Mouse (Mus musculus): ENCODE data around the gene Fcer2a. TPM values are rescaled to one million over a fixed set of nuclear protein-coding genes. Genes with fewer than 3 reads are reported as not detected.

Gene Fcer2a
- total and polyA plus RNA-seq, 3 experiments: 0.29 to 0.98 (median 0.32) TPM

DNA sequence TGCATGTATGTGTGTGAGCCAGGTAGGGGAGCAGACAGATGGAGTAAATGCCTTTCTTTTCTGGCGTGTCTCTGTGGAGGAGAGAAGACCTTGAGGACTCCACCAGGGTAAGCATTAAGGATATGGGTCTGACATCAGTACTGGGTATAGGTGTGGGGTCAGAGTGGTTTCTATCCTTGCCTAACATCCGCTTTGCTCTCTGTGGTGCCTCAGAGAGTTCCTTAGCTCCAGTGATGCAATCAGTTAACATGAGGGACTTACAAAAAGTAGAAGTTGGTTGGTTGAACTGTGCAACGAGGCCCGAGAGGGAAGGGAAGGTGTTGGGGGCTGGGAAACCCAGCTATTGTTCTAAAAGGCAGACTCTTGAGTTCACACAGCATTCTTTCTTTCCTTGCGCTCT, 29.6 kb downstream of the Fcer2a start:
- intact Hi-C loops (cut with DNase I): no loop called here
- Histone ChIP-seq H3K9ac (ENCODE audit: low read depth, low read length) (no peak overlapping the region), H3K4me3 (no peak overlapping the region), H3K4me1 (ENCODE audit: control insufficient read depth, insufficient read depth, low read length) (no peaks in the 10 kb centered on the region), H3K27me3 (ENCODE audit: control insufficient read depth, insufficient read depth, low read length) (no peaks in the 10 kb centered on the region), H3K79me2 (replicated peaks; ENCODE audit: control insufficient read depth, insufficient read depth, low read length) (no peaks in the 10 kb centered on the region), H3K27ac (no peak overlapping the region), H3K36me3 (ENCODE audit: control insufficient read depth, insufficient read depth, low read length) (no peaks in the 10 kb centered on the region)
- no peak for TF ChIP-seq CTCF (IDR thresholded peaks at IDR 0.05)
- no peak for TF ChIP-seq POLR2A (IDR thresholded peaks at IDR 0.05; ENCODE audit: insufficient read depth, low read depth, low read length)
- no peak for TF ChIP-seq EP300 (IDR thresholded peaks at IDR 0.05; ENCODE audit: insufficient read depth, low read depth, low read length)
- WGBS: 52% methylated on average over 5 of the region's 5 CpGs
- no peak for DNase-seq

DNA sequence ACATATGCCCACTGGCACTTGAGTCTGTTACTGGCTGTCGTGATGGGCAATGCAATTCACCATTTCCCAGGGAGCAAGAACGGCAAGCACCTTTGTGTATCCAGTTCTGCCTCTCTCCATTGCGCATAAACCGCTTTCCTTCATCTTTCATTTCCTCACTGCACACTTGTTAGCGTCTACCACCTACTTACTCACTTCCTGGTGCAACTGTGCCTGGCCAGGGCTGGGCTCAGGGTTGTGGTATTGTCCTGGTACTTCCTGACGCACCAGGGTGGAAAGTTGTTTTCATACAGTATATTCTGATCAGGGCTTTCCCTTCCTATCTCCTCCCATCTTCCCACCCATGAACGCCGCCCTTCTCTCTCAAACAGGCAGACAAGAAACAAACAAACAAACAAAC, 33.1 kb downstream of the Fcer2a start:
- intact Hi-C loops (cut with DNase I): no loop called here
- 52% methylated on average over 8 of the region's 8 CpGs for WGBS
- no peaks in the 10 kb centered on the region for H3K36me3 ChIP-seq (ENCODE audit: control insufficient read depth, insufficient read depth, low read length)
- DNase-seq: no peak
- TF ChIP-seq POLR2A (IDR thresholded peaks at IDR 0.05; ENCODE audit: insufficient read depth, low read depth, low read length) (no peak), CTCF (IDR thresholded peaks at IDR 0.05) (no peak), EP300 (IDR thresholded peaks at IDR 0.05; ENCODE audit: insufficient read depth, low read depth, low read length) (no peak)
- no peak overlapping the region for H3K27ac ChIP-seq
- H3K4me3 ChIP-seq: no peak overlapping the region
- no peaks in the 10 kb centered on the region for H3K4me1 ChIP-seq (ENCODE audit: control insufficient read depth, insufficient read depth, low read length)
- H3K27me3 ChIP-seq (ENCODE audit: control insufficient read depth, insufficient read depth, low read length): no peaks in the 10 kb centered on the region
- no peaks in the 10 kb centered on the region for H3K79me2 ChIP-seq (replicated peaks; ENCODE audit: control insufficient read depth, insufficient read depth, low read length)
- H3K9ac ChIP-seq (ENCODE audit: low read depth, low read length): no peak overlapping the region

DNA sequence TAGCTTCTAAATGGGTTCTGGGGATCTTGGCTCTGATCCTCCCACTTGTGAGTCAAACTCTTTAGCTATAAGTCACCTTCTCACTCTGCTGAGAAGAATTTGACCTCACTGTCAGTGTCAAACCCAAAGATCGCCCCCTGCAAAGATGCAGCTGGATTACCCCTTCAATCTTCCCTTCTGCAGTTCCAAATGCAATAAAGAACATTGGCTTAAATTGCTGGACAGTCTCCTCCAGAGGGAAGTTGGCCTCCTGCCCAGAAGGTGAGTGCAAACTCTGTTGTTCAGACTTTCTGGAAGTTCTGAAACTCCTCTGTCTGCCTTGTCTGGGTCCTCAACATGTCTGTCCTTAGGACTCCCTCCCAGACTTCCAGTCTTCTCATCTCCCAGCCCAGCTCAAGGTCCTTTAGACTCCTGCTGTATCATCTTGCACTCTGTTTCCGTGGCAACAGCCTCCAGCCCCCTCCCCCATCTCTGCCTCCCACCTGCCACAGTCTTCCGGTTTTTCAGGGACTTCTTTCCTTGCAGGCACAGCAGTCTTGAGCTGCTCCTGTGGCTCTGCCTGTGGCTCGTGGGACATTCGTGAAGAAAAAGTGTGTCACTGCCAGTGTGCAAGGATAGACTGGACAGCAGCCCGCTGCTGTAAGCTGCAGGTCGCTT, 37.1 kb downstream of the Fcer2a start:
- no peak overlapping the region for H3K9ac ChIP-seq (ENCODE audit: low read depth, low read length)
- H3K27ac ChIP-seq: no peak overlapping the region
- no peaks in the 10 kb centered on the region for H3K27me3 ChIP-seq (ENCODE audit: control insufficient read depth, insufficient read depth, low read length)
- no peak for DNase-seq
- no peaks in the 10 kb centered on the region for H3K79me2 ChIP-seq (replicated peaks; ENCODE audit: control insufficient read depth, insufficient read depth, low read length)
- H3K4me1 ChIP-seq (ENCODE audit: control insufficient read depth, insufficient read depth, low read length): no peaks in the 10 kb centered on the region
- TF ChIP-seq EP300 (IDR thresholded peaks at IDR 0.05; ENCODE audit: insufficient read depth, low read depth, low read length) (no peak), CTCF (IDR thresholded peaks at IDR 0.05) (no peak), POLR2A (IDR thresholded peaks at IDR 0.05; ENCODE audit: insufficient read depth, low read depth, low read length) (no peak)
- H3K4me3 ChIP-seq: no peak overlapping the region
- H3K36me3 ChIP-seq (ENCODE audit: control insufficient read depth, insufficient read depth, low read length): no peaks in the 10 kb centered on the region
- 24% methylated on average over 7 of the region's 7 CpGs for WGBS
- intact Hi-C loops (cut with DNase I): no loop called here

DNA sequence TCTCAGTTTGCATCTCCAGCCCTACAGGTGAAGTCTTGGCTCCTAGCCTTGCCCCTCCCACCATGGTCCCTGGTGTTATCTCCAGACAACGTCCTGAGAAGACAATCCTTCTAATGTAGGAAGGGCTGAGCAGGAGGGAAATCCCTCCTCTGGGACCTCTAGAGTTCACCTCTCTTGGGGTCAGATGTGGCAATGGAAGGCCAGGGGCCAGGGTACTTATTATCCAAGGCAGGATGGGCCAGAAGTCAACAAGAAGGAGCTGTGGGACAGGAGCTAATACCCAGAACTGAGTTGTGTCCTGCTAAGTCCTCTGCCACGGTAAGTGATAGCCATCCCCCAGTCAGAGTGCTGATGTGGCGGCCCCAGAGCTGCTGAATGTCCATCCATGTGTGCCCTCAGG, 38.4 kb downstream of the Fcer2a start, which contains the start of gene Retn:
TSS of gene Retn (plus strand) at position 245 of the 400 bp plus-strand sequence.
- no peaks in the 10 kb centered on the region for H3K27me3 ChIP-seq (ENCODE audit: control insufficient read depth, insufficient read depth, low read length)
- intact Hi-C loops (cut with DNase I): no loop called here
- H3K4me3 ChIP-seq: no peak within 1 kb of the TSS
- no peak within 1 kb of the TSS for H3K27ac ChIP-seq
- TF ChIP-seq POLR2A (IDR thresholded peaks at IDR 0.05; ENCODE audit: insufficient read depth, low read depth, low read length): no peak
- no peak for TF ChIP-seq CTCF (IDR thresholded peaks at IDR 0.05)
- no peak for TF ChIP-seq EP300 (IDR thresholded peaks at IDR 0.05; ENCODE audit: insufficient read depth, low read depth, low read length)
- DNase-seq: no peak
- no peaks in the 10 kb centered on the region for H3K4me1 ChIP-seq (ENCODE audit: control insufficient read depth, insufficient read depth, low read length)
- H3K79me2 ChIP-seq (replicated peaks; ENCODE audit: control insufficient read depth, insufficient read depth, low read length): no peaks in the 10 kb centered on the region
- WGBS: 66% methylated on average over 3 of the region's 3 CpGs
- no peak within 1 kb of the TSS for H3K9ac ChIP-seq (ENCODE audit: low read depth, low read length)
- no peaks in the 10 kb centered on the region for H3K36me3 ChIP-seq (ENCODE audit: control insufficient read depth, insufficient read depth, low read length)

DNA sequence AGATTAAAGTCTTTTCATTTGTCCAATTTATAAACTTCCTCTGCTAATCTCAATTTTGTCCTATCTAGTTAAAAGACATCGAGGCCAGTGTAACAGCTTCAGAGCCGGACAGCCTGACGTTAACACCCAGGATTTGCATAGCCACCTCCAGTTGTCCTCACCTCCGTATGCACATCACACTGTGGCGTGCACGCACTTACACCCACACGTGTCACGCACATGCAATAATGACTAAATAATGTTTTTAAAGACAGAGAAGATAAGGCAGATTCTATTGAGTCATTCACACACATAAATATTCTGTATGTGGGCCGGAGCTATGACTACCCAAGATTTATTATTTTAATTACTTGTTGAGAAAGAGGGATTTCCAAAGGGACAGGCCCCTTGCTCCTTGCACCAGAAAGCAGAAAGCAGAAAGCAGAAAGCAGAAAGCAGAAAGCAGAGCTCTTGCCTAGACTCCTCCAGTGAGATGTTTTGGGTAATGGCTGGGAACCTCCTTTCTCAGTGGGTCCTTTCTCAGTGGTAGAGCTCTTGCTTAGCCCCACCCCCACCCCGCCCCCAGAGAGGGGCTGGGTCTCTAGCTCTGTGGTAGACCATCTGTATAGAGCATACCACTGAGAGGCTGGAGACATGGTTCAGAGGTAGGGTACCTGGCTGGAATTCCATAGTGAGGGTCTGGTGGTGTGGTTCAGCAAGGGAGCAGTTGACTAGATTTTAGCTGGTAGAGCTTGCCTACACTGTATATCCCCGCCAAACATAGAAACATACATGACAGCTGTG, 39.1 kb downstream of the Fcer2a start:
- TF ChIP-seq CTCF (IDR thresholded peaks at IDR 0.05): no peak
- TF ChIP-seq POLR2A (IDR thresholded peaks at IDR 0.05; ENCODE audit: insufficient read depth, low read depth, low read length): no peak
- no peak for TF ChIP-seq EP300 (IDR thresholded peaks at IDR 0.05; ENCODE audit: insufficient read depth, low read depth, low read length)
- no peak for DNase-seq
- 65% methylated on average over 11 of the region's 11 CpGs for WGBS
- Histone ChIP-seq H3K4me3 (no peak overlapping the region), H3K36me3 (ENCODE audit: control insufficient read depth, insufficient read depth, low read length) (no peaks in the 10 kb centered on the region), H3K4me1 (ENCODE audit: control insufficient read depth, insufficient read depth, low read length) (no peaks in the 10 kb centered on the region), H3K27me3 (ENCODE audit: control insufficient read depth, insufficient read depth, low read length) (no peaks in the 10 kb centered on the region), H3K9ac (ENCODE audit: low read depth, low read length) (no peak overlapping the region), H3K79me2 (replicated peaks; ENCODE audit: control insufficient read depth, insufficient read depth, low read length) (no peaks in the 10 kb centered on the region), H3K27ac (no peak overlapping the region)
- intact Hi-C loops (cut with DNase I): no loop called here

DNA sequence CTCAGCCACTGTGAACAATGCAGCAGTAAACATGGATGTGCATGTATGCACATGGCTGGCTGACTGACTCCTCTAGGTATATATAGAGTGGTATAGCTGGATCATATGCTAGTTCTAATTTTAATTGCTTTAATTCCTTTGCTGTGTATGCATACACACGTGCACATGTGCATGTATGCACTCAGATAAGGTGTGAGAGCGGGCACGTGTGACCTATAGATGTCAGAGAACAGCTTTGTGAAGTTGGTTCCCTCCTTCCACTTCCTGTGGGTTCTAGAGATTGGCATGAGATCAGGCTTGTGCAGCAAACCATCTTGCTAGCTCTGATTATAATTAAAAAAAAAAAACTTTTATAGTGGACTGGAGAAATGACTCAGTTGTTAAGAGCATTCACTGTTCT, 41.1 kb downstream of the Fcer2a start:
- 52% methylated on average over 3 of the region's 3 CpGs for WGBS
- TF ChIP-seq EP300 (IDR thresholded peaks at IDR 0.05; ENCODE audit: insufficient read depth, low read depth, low read length) (no peak), POLR2A (IDR thresholded peaks at IDR 0.05; ENCODE audit: insufficient read depth, low read depth, low read length) (no peak), CTCF (IDR thresholded peaks at IDR 0.05) (no peak)
- intact Hi-C loops (cut with DNase I): no loop called here

More for the DNA sequence above, 41.1 kb downstream of the Fcer2a start:
- no peaks in the 10 kb centered on the region for H3K79me2 ChIP-seq (replicated peaks; ENCODE audit: control insufficient read depth, insufficient read depth, low read length)
- no peak overlapping the region for H3K4me3 ChIP-seq
- no peaks in the 10 kb centered on the region for H3K27me3 ChIP-seq (ENCODE audit: control insufficient read depth, insufficient read depth, low read length)
- no peaks in the 10 kb centered on the region for H3K4me1 ChIP-seq (ENCODE audit: control insufficient read depth, insufficient read depth, low read length)
- no peak for DNase-seq
- H3K9ac ChIP-seq (ENCODE audit: low read depth, low read length): no peak overlapping the region
- H3K27ac ChIP-seq: no peak overlapping the region
- no peaks in the 10 kb centered on the region for H3K36me3 ChIP-seq (ENCODE audit: control insufficient read depth, insufficient read depth, low read length)

Data from heart, adult 2 months (tissue).